Mouse (Mus musculus) testis, adult 2 months (tissue): Measurements from ENCODE around the gene Carnmt1. TPM values are rescaled to one million over a fixed set of nuclear protein-coding genes. Genes with fewer than 3 reads are reported as not detected.

ENCODE experiments used
- H3K27ac ChIP-seq: fragments of 200-500 bp; 2 replicates; pipeline ENCODE4 v1.5.1; 2012; ENCODE audit warnings: low read depth, low read length; ENCODE audit not compliant: control insufficient read depth, insufficient read depth
- H3K27me3 ChIP-seq: fragments of 200-500 bp; 2 replicates; pipeline ENCODE4 v1.6.1; 2012; ENCODE audit warnings: mild to moderate bottlenecking, low read length, moderate library complexity; ENCODE audit not compliant: control insufficient read depth, insufficient read depth
- H3K36me3 ChIP-seq: fragments of 200-500 bp; 2 replicates; pipeline ENCODE4 v1.6.1; 2012; ENCODE audit warnings: mild to moderate bottlenecking, low read length; ENCODE audit not compliant: control insufficient read depth, insufficient read depth
- H3K4me1 ChIP-seq: fragments of 200-500 bp; 2 replicates; pipeline ENCODE4 v1.6.1; 2012; ENCODE audit warnings: low read length; ENCODE audit not compliant: control insufficient read depth, insufficient read depth
- H3K4me3 ChIP-seq: fragments of 200-500 bp; 2 replicates; pipeline ENCODE4 v1.5.1; 2012; ENCODE audit warnings: low read depth, mild to moderate bottlenecking, low read length, moderate library complexity, mixed read lengths; ENCODE audit not compliant: control insufficient read depth
- CTCF ChIP-seq: fragments of 200-500 bp; IDR thresholded peaks from 2 replicates; pipeline ENCODE4 v1.5.1; 2012; ENCODE audit warnings: low read depth, mild to moderate bottlenecking, inconsistent platforms, low read length, moderate library complexity; ENCODE audit not compliant: control insufficient read depth, insufficient read depth, insufficient replicate concordance
- POLR2A ChIP-seq: fragments of 200-500 bp; IDR thresholded peaks from 2 replicates; pipeline ENCODE4 v1.6.1; 2012; ENCODE audit warnings: low read depth, mild to moderate bottlenecking, inconsistent platforms, low read length, moderate library complexity; ENCODE audit not compliant: control insufficient read depth
- polyA plus RNA-seq: library from polyadenylated mRNA; depleted of rRNA; stranded (reverse); fragments of >200 nt; gene quantifications from 2 replicates; pipeline ENCODE4 v1.2.3, GENCODE M21; 2012

Gene Carnmt1
- polyA plus RNA-seq, 1 experiment = 11.6 TPM

- no peaks in the 10 kb centered on the region for H3K4me1 ChIP-seq
- no peaks in the 10 kb centered on the region for H3K36me3 ChIP-seq
- H3K27ac ChIP-seq = no peak overlapping the region
- no peaks in the 10 kb centered on the region for H3K27me3 ChIP-seq
- TF ChIP-seq CTCF (no peak), POLR2A (no peak)
- no peak overlapping the region for H3K4me3 ChIP-seq
Observed at GRCm38 (mm10) chr19:18692768-18693167, 22.2 kb downstream of the Carnmt1 start.

- H3K36me3 ChIP-seq = no peaks in the 10 kb centered on the region
Observed at GRCm38 (mm10) chr19:18695116-18695515, 24.6 kb downstream of the Carnmt1 start.

GRCm38 (mm10) chr19:18695552-18695951, 25.0 kb downstream of the Carnmt1 start:
- H3K27me3 ChIP-seq = no peaks in the 10 kb centered on the region
- no peaks in the 10 kb centered on the region for H3K36me3 ChIP-seq
- no peak overlapping the region for H3K4me3 ChIP-seq
- TF ChIP-seq POLR2A = no peak
- no peak for TF ChIP-seq CTCF
- H3K27ac ChIP-seq = no peak overlapping the region
- H3K4me1 ChIP-seq = no peaks in the 10 kb centered on the region

More at GRCm38 (mm10) chr19:18695116-18695515, 24.6 kb downstream of the Carnmt1 start:
- H3K4me3 ChIP-seq = no peak overlapping the region
- no peaks in the 10 kb centered on the region for H3K27me3 ChIP-seq
- H3K27ac ChIP-seq = no peak overlapping the region
- TF ChIP-seq CTCF = no peak
- TF ChIP-seq POLR2A = no peak
- no peaks in the 10 kb centered on the region for H3K4me1 ChIP-seq

GRCm38 (mm10) chr19:18708101-18708500, 37.5 kb downstream of the Carnmt1 start:
- H3K4me1 ChIP-seq = no peaks in the 10 kb centered on the region; the same call in 1 of the 2 replicates
- no peak overlapping the region for H3K27ac ChIP-seq
- H3K4me3 ChIP-seq = no peak overlapping the region
- TF ChIP-seq CTCF (no peak), POLR2A (no peak)
- H3K36me3 ChIP-seq = no peaks in the 10 kb centered on the region
- H3K27me3 ChIP-seq = no peaks in the 10 kb centered on the region

- H3K36me3 ChIP-seq = no peaks in the 10 kb centered on the region
- H3K27ac ChIP-seq = no peak overlapping the region
- no peak overlapping the region for H3K4me3 ChIP-seq
- H3K27me3 ChIP-seq = no peaks in the 10 kb centered on the region
- no peaks in the 10 kb centered on the region; the same call in none of the 2 replicates for H3K4me1 ChIP-seq
- no peak for TF ChIP-seq CTCF
- no peak for TF ChIP-seq POLR2A
Observed at GRCm38 (mm10) chr19:18710903-18711302, 40.3 kb downstream of the Carnmt1 start.

- Histone ChIP-seq H3K4me1 (no peaks in the 10 kb centered on the region; the same call in none of the 2 replicates), H3K36me3 (no peaks in the 10 kb centered on the region), H3K27ac (no peak overlapping the region), H3K4me3 (no peak overlapping the region), H3K27me3 (no peaks in the 10 kb centered on the region)
- TF ChIP-seq POLR2A (no peak), CTCF (no peak)
Observed at GRCm38 (mm10) chr19:18711589-18711988, 41.0 kb downstream of the Carnmt1 start.

- TF ChIP-seq CTCF (no peak), POLR2A (no peak)
- no peaks in the 10 kb centered on the region; the same call in none of the 2 replicates for H3K4me1 ChIP-seq
- H3K4me3 ChIP-seq = peak overlapping the region; percentile 99
- H3K36me3 ChIP-seq = no peaks in the 10 kb centered on the region
- peak overlapping the region; percentile 88 for H3K27ac ChIP-seq
- no peaks in the 10 kb centered on the region for H3K27me3 ChIP-seq
Observed at GRCm38 (mm10) chr19:18712153-18712865, 41.7 kb downstream of the Carnmt1 start.
